Mouse (Mus musculus) cerebellum, adult 9-11 months (tissue): Measurements from ENCODE around the gene Lemd1.
"Not testable (repeated sequence)": the region's sequence is repeated elsewhere in the genome, so short reads cannot be mapped to it uniquely, and the experiment has no call there.

ENCODE experiments used
- DNase-seq: peaks from one replicate; pipeline ENCODE4 v3.0.0; 2022

Gene Lemd1

GRCm38 (mm10) chr1:132263618-132264017, 72.4 kb downstream of the Lemd1 start:
- no peak for DNase-seq

GRCm38 (mm10) chr1:132264577-132264976, 73.3 kb downstream of the Lemd1 start:
- DNase-seq = no peak

- DNase-seq = no peak
These were observed 74.1 kb downstream of the Lemd1 start for GRCm38 (mm10) chr1:132265211-132265859.

GRCm38 (mm10) chr1:132265936-132266335, 74.7 kb downstream of the Lemd1 start:
- DNase-seq = no peak

- DNase-seq = no peak
These were observed 75.7 kb downstream of the Lemd1 start for GRCm38 (mm10) chr1:132266791-132267557.

- DNase-seq = no peak
These were observed 76.7 kb downstream of the Lemd1 start for GRCm38 (mm10) chr1:132267959-132268358.

GRCm38 (mm10) chr1:132268418-132269060, 77.3 kb downstream of the Lemd1 start:
- DNase-seq = no peak

- no peak for DNase-seq
These were observed 80.0 kb downstream of the Lemd1 start for GRCm38 (mm10) chr1:132271237-132271636.

GRCm38 (mm10) chr1:132276694-132277093, 85.5 kb downstream of the Lemd1 start:
- DNase-seq = no peak

- no peak for DNase-seq
These were observed 85.9 kb downstream of the Lemd1 start for GRCm38 (mm10) chr1:132277124-132277523.

GRCm38 (mm10) chr1:132280636-132281035, 89.4 kb downstream of the Lemd1 start:
- DNase-seq = not testable (repeated sequence)

- no peak for DNase-seq
These were observed 90.4 kb downstream of the Lemd1 start for GRCm38 (mm10) chr1:132281523-132282176.

- no peak for DNase-seq
These were observed 90.9 kb downstream of the Lemd1 start for GRCm38 (mm10) chr1:132282177-132282536.

GRCm38 (mm10) chr1:132283018-132283417, 91.8 kb downstream of the Lemd1 start:
- no peak for DNase-seq

GRCm38 (mm10) chr1:132286735-132287134, 95.5 kb downstream of the Lemd1 start:
- DNase-seq = no peak

GRCm38 (mm10) chr1:132287445-132287844, 96.2 kb downstream of the Lemd1 start:
- peak; percentile 3 for DNase-seq

- peak; percentile 9 for DNase-seq
These were observed 96.8 kb downstream of the Lemd1 start for GRCm38 (mm10) chr1:132287991-132288451.

- DNase-seq = peak; percentile 69
These were observed 98.7 kb downstream of the Lemd1 start for GRCm38 (mm10) chr1:132289965-132290364.

GRCm38 (mm10) chr1:132290921-132291675, 99.9 kb downstream of the Lemd1 start:
- DNase-seq = peak; percentile 11

- DNase-seq = peak; percentile 6
These were observed 100.5 kb downstream of the Lemd1 start for GRCm38 (mm10) chr1:132291706-132292105.

GRCm38 (mm10) chr1:132292318-132293129, 101.3 kb downstream of the Lemd1 start:
- DNase-seq = peak; percentile 34

- peak; percentile 3 for DNase-seq
These were observed 104.3 kb downstream of the Lemd1 start for GRCm38 (mm10) chr1:132295506-132295905.
